Mouse (Mus musculus) ovary, adult 18-20 months (tissue): Measurements from ENCODE around the gene Cnpy4.
"Not testable (repeated sequence)": the region's sequence is repeated elsewhere in the genome, so short reads cannot be mapped to it uniquely, and the experiment has no call there.

Source experiments
- DNase-seq: peaks from one replicate; pipeline ENCODE4 v3.0.0; 2022; ENCODE audit warnings: low spot score, mixed read lengths

Gene Cnpy4

GRCm38 (mm10) chr5:138202086-138202485 lies 14.8 kb downstream of the Cnpy4 start:
- DNase-seq: no peak

GRCm38 (mm10) chr5:138207253-138207652 lies 20.0 kb downstream of the Cnpy4 start:
- DNase-seq: no peak

- DNase-seq: no peak
Measured at GRCm38 (mm10) chr5:138207873-138208272, 20.6 kb downstream of the Cnpy4 start.

- DNase-seq: not testable (repeated sequence)
Measured at GRCm38 (mm10) chr5:138216632-138217031, 29.3 kb downstream of the Cnpy4 start.

GRCm38 (mm10) chr5:138219864-138220263 lies 32.6 kb downstream of the Cnpy4 start:
- no peak for DNase-seq

GRCm38 (mm10) chr5:138222111-138222510 lies 34.8 kb downstream of the Cnpy4 start:
- peak; percentile 28 for DNase-seq

- no peak for DNase-seq
Measured at GRCm38 (mm10) chr5:138223287-138223686, 36.0 kb downstream of the Cnpy4 start.

- DNase-seq: no peak
Measured at GRCm38 (mm10) chr5:138225700-138226099, 38.4 kb downstream of the Cnpy4 start, which contains the start of gene Nxpe5. TSS of gene Nxpe5 (plus strand) at chr5:138225898.

- DNase-seq: no peak
Measured at GRCm38 (mm10) chr5:138226491-138226890, 39.2 kb downstream of the Cnpy4 start.

- no peak for DNase-seq
Measured at GRCm38 (mm10) chr5:138227367-138227766, 40.1 kb downstream of the Cnpy4 start.

GRCm38 (mm10) chr5:138228026-138228425 lies 40.7 kb downstream of the Cnpy4 start:
- DNase-seq: no peak

- no peak for DNase-seq
Measured at GRCm38 (mm10) chr5:138229511-138229910, 42.2 kb downstream of the Cnpy4 start.

- no peak for DNase-seq
Measured at GRCm38 (mm10) chr5:138233778-138234177, 46.5 kb downstream of the Cnpy4 start.

- DNase-seq: no peak
Measured at GRCm38 (mm10) chr5:138234224-138234623, 46.9 kb downstream of the Cnpy4 start.

GRCm38 (mm10) chr5:138241511-138241910 lies 54.2 kb downstream of the Cnpy4 start:
- no peak for DNase-seq
